Mouse (Mus musculus) G1E (cell line): ENCODE results near the gene Prkar2a.

Experiments used
- CTCF ChIP-seq: IDR thresholded peaks from 2 replicates; pipeline ENCODE4 v1.5.1; 2012; ENCODE audit warnings: low read depth, low read length, inconsistent platforms, mixed read lengths
- GATA1 ChIP-seq: IDR thresholded peaks from 2 replicates; pipeline ENCODE4 v1.6.1; 2012; ENCODE audit warnings: borderline replicate concordance, low read length, inconsistent platforms, mixed read lengths

DNA sequence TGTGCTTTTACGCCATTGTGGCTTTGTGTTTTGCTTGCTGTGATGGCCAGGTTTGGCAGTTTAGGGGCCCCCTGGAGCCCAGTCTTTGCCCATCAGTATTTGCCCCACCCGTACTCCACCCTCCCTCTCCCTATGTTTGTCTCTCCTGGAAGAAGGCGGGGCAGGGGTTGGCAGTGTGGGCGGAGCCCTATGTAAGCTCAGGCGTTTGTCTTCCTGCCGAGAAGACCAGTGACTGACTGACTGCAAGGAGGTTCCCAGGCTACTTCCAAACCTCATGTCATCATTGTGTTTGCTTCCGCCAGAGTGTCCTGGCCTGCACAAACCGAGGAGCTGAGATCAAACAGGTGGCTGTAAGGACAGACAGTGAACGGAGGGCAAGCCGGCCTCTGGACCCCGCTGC, 106.6 kb downstream of the Prkar2a start:
- TF ChIP-seq GATA1 (no peak), CTCF (no peak)
